Mouse (Mus musculus) left cerebral cortex, postnatal 36 days (tissue): ENCODE measurements around the gene Tac4. TPM values are rescaled to one million over a fixed set of nuclear protein-coding genes. Genes with fewer than 3 reads are reported as not detected.
A peak's percentile ranks its signal among the peaks of the same experiment; 100 is the strongest.

Source experiments
- DNase-seq, 2 experiments: peaks; one replicate each; pipeline ENCODE4 v3.0.0; 2021 to 2022; ENCODE audit warnings: low spot score in 2 of 2, mixed read lengths in 1 of 2
- intact Hi-C: fragments of 180-260 bp; cut with DNase I; formaldehyde crosslinking; loops from one replicate; pipeline ENCODE4 v1.15.1; 2025
- total RNA-seq, 2 experiments: library from RNA; stranded (reverse); gene quantifications; 2 replicates each; pipeline ENCODE4 v1.2.3; 2021

The Tac4 gene
- total RNA-seq, 2 experiments from 2014 or later = not detected

DNA sequence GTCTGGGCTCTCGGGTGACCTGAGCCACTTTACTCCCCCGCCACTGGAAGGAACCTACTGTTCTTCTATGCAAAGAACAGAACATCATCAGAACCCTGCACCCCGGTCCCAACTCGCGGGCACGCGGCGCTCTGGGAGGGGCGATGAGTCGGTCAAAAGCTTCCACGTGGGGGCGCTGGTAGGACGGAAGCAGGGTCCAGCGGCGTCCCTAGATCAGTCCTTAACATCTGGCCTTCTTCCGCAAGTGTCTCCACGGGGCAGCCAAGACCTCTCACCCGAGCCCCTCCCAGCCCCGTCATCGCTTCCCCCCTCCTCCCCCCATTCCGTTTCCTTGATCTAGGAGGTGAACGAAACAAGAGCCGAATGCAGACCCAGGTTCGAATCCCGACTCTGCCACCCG is 2.8 kb upstream of the Tac4 start:
- DNase-seq = peak; percentile 45 to 61
- intact Hi-C loops = loop anchor here (2.0 kb wide), 1 partner anchor 262 kb away; no protein-coding TSS in a partner anchor

DNA sequence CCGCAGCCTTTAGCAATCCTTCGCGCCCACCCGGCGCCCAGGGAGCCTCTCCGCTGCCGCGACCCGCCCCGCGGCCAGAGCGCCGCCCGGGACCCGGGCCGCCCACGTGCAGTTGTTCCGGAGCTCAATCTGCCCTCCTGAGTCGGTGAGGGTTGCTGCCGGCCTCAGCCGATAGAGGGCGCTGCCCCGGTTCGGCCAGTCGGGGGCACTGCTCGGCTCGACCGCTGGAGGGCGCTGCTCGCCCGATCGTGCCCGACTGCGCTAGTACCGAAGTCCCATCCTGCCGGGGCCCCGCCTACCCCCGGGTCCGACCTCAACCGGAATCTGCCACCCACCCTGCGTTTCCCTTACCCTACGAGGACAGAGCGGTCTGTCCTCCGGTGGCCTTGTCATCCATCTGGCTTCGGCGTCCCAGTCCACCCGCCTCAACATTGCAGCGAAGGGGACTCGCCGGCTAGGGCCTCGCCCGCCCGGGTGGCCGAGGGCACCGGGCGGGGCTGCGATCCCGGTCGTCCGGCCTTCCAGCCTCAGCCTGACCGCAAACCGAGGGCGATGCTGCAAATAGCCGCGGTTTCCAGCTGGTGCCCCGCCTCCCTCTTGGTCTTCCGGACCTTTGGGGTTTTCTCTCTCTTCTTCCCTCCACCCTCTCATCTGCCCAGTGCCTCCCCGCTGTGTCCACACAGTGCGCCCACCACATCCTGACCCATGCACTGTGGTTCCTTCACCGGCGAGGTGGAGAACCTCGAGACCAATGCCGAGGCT is 2.1 kb upstream of the Tac4 start:
- intact Hi-C loops = loop anchor here (2.0 kb wide), 1 partner anchor 262 kb away; no protein-coding TSS in a partner anchor
- peak; percentile 85 to 87 for DNase-seq

DNA sequence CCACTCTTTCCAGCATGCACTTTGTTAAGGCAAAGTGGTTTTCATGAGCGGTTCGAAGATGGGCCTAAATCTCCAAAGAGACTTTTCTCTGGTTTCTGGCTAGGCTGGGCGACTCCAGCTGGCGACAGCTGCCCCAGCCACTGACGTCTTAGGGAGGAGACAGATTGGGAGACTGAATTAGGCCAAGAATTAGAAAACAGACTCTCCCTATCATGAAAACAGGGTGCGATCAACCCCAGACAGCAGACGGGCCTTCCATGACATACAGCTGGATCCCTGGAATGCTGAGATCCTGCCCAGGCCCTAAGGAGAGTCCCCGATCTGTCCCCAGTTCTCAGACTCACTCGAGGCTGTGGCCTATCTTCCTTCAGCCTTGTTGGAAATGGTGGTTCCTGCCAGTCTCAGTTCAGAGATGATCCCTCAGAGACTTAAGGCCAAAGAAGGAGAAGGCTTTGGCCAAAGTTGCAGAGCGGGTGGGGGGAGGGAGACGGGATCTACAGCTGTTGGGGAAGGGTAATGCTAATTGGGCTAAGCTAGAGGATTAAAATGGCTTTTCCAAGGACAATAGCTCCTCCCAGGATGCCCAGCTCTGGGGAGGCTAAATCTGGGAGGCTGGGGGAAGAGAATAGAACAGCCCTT is 2.6 kb downstream of the Tac4 start:
- intact Hi-C loops = no loop called here
- DNase-seq = no peak

DNA sequence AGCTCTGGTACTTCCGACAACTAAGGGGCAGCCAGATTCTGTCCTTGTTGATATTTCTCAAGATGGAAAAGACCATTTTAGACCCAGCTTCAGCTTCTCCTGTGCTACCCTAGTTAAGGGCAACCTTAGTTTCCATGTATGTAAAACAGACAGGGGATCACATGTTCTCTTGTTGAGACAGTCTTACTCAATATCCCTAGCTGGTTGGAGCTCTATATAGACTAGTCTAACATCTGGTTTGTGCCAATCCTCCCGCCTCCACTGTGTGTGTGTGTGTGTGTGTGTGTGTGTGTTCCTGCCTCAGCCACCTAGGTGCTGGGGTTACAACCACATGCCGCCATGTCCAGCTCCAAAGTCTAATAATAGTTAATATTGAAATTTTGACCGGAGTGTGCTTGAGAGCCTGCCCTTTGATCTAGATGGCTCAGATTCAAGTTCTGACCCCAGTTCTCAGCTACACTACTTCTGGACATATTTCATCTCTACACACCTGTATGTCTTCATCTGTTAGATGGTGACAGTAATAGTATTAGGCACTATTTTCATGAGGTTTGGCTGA is 3.2 kb downstream of the Tac4 start:
- intact Hi-C loops = no loop called here
- no peak for DNase-seq

DNA sequence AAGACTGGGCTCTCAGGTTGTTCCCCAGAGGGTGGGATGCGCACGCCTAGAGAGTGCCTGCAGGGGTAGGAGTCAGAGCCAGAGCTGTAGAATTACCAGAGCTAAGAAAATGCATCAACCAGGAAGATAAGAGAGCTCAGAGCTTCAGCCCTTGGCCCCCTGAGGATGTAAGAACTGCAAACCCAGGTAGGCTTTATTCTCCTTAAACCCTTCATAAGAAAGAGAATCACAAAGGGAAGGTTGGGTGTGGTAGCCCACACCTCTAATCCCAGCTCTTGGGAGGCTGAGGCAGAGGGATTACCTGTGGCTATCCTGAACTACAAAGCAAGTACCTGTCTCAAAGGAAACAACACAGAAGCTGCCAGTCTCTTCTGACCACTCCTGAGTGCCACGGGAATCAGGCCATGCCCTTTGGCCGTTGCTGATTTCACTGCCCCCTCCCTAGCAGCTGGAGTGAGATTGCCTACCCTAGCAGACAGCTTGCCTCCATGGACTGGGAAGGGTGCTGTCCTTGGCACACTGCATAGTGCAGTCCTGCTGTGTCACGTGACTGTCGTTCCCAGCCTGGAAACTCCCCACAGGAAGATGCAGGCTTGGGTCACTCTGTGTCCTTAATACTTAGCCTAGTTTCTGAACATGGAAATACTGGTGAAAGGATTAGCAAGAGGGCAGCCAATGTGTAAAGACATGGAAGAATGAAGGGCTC is 5.4 kb downstream of the Tac4 start:
- no peak for DNase-seq
- intact Hi-C loops = no loop called here

DNA sequence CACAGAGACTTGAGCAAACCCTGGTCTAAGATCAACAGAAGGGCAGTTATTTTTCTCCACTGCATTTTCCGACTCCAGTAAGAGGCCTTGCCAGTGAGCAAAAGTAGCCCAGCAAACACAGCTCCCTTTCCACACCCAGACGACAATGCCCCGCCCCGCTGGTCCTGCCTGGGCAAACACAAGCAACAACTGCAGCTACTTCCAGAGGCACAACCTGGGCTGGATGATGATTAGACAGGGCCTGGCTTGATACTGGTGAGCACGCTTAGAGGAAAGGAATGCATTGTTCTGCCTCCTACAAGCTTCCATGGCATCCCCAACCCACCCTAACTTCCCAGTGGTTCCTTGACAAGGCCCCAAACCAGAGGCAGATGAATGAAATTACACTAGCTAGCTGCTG is 12.3 kb downstream of the Tac4 start:
- intact Hi-C loops = no loop called here
- no peak for DNase-seq

DNA sequence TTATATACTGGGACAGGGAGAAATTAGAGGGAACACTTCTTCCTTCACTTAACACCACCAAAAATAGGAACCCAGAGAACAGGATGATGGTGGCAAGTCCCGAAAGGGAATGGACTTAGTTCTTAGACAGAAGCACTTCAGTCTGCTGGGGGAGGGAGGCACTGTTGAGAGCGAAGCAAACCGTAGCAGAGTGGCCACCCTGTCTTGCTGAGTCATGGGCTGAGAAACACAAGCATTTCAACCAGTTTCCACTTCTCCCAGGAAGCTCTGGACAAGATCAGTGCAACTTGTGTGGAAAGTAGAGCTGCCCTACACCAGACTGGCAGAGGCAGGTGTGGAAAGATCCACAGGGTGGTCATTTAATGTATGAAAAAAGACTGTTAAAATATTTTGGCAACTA is 13.3 kb downstream of the Tac4 start:
- no peak for DNase-seq
- intact Hi-C loops = no loop called here

DNA sequence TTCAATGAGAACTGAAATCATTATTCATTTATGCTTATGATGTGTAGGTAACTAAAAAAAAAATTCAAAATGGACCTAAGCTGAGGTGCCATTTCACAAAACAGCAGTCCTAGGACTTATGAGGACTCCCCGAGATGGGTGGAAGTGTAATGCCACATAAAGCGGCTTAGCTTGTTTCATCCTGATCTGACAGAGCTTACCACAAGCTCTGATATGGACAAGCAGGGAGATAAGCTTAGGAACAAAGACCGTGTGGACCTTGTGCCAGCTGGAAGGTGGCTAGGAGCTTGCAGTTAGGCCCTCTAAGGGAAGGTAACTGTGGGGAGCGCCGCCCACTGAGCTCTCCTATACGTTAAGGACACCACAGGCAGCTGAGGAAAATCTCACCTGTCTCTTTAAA is 14.7 kb downstream of the Tac4 start:
- intact Hi-C loops = no loop called here
- DNase-seq = no peak

DNA sequence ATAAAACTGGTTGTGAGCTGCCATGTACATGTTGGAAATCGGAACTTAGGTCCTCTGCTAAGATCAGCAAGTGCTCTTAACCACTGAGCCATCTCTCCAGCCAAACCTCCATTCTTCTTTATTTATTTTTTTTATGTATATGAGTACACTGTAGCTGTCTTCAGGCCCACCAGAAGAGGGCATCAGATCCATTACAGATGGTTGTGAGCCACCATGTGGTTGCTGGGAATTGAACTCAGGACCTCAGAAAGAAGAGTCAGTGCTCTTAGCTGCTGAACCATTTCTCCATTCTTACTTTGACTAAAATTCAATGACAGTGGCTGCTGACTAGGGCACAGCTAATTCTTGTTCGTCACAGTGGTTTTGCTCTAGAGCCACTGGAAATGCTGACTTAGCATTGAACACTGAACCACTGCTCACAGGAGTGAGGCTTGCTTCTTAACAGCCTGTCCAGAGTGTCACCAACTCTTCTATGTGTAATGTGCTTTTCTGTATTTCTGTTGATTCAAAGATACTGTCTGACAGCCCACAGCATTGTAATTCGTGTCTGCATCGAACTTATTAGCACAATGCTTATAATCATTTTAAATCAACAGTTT is 17.8 kb downstream of the Tac4 start:
- intact Hi-C loops = no loop called here
- no peak for DNase-seq

DNA sequence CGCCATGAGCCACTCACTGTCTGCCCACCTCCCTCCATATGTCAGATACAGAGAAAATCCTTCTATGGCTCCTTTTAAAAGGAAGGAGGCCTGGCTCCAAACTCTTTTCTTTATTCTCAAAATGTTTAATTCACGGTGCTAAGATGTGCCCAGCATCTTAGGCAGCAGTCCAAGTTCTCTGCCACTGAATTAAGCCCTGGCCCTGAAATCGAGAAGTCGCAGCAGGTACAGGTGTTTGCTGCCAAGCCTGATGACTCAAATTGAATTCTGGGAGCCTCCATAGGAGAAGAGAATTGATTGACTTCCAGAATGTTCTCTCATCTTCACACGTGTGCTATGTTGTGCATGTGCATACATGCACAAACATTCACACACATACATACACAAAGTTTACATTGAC is 21.0 kb downstream of the Tac4 start:
- intact Hi-C loops = no loop called here
- no peak for DNase-seq

DNA sequence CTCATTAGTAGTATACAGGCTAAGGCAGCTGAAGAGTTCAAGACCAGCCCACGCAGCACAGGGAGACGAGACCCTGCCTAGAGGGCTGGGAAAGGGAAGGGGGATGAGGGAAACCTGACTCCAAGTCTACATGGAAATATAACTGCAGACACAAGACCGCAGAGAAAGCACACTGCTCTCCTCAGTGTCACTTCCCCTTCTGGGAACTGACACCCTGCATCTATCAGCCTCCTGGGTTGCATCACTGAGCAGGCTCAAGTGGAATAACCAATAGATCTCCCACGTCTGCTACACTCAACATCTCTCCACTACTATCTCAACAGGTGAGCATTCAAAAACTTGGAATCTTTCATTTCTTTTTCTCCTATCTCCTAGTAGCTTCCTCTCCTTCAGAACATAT is 30.7 kb downstream of the Tac4 start:
- intact Hi-C loops = no loop called here
- DNase-seq = no peak

DNA sequence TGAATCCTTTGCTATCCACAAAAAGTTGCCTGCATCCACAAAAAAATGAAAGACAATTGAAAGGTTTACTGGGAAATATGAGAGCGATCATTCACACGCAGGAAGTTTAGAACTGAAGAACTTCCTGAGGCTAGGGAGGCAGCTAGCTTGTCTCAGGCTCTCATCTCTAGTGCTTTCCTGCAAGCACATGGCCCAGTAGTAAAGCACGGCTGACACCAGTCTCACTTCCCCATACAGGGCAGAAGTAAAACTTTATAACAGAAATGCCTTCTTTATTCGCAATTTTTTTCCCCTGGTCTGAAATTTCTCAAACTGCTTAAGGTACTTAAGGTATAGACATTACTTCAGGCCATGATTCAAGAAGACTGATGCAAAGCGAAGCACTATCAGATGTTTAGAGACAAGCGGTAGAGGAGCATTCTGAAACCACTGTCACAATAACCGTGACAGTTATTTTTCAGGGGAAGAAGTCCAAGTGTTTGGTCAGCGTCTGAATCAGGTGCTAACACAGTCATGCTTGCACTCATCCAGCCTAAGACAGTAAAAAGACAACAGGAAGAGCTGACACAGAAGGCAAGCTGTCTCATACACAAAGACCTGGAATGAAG is 31.8 kb downstream of the Tac4 start:
- intact Hi-C loops = no loop called here

DNA sequence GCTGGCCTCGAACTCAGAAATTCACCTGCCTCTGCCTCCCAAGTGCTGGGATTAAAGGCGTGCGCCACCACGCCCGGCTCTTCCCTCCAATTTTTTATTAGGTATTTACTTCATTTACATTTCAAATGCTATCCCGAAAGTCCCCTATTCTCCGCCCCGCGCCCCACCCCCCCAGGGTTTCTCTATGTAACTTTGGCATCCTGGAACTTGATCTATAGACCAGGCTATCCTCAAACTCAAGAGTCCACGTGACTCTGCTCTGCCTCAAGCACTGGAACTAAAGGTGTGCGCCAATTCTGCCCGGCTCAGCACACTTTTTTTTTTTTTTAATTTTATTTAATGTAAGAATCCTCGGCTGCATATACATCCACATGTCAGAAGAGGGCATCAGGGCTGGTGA is 34.4 kb downstream of the Tac4 start:
- intact Hi-C loops = no loop called here

More for the DNA sequence above, 31.8 kb downstream of the Tac4 start:
- DNase-seq = no peak

DNA sequence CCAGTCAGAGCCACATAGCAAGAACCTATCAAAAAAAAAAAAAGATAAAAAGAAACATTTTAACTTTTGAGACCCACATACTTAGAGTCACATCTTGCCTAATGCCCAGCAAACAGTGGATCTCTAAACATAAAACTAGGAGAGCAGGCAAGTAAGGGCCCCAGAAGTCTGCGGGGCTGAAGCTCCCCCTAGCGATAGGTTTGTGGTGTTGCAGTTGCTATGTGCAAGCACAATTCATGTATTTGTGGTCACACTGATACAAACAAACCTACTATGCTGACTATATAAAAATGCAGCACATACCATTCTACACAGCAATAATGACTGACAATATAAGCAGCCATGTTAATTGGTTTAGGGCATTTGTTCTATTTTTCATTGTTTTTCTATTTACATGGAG is 36.8 kb downstream of the Tac4 start:
- DNase-seq = no peak

More for the DNA sequence above, 34.4 kb downstream of the Tac4 start:
- DNase-seq = no peak

DNA sequence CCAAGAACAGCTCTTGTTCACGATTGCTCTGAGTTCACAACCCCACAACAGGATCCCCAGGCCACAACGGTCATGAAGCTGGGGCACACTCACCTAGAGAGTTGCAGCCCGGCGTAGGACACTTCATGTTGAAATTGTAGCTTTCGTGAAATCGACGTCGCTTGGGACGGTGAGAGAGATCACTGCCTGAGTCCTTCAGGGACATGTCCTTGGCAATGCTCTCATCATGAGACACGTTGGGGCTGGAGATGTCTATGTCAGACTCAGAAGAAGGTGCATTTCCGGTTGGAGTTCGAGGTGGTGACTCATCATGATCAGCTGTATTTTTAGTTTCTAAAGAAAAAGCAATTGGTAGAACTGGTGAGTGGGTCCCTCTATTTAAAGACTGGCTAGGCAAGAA is 38.6 kb downstream of the Tac4 start:
- no peak for DNase-seq
- intact Hi-C loops = no loop called here

More for the DNA sequence above, 36.8 kb downstream of the Tac4 start:
- intact Hi-C loops = no loop called here

DNA sequence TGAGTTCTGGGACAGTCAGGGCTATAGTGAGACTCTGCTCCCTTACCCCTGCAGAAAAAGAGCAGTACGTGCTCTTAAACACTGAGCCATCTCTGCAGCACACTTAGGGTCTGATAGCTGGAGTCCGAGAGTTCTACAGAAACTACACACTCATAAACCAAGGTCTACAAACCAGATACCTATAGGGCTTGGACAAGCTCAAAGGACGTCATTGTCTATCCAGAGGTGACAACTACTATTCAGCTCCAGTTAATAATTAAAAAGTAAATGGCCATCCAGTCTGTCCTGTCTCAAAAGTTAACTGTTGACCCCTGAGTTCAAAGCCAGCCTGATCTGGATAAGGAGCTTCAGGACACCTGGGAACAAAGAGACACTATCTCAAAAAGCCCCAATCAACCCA is 40.4 kb downstream of the Tac4 start:
- intact Hi-C loops = no loop called here
- DNase-seq = no peak

DNA sequence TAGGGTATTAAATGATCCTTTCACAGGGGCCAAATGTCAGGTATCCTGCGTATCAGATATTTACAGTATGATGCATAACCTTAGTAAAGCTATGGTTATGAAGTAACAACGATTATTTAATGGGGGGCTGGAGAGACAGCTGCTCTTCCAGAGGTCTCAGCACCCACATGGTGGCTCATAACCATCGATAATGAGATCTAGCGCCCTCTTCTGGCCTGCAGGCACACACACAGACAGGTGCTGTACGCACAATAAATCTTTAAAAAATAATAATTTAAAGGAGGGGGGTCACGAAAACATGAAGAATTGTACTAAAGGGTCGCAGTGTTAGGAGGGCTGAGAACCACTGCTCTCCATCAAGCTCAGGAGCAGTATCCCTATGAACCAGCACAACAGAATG is 44.3 kb downstream of the Tac4 start:
- intact Hi-C loops = no loop called here
- DNase-seq = no peak

DNA sequence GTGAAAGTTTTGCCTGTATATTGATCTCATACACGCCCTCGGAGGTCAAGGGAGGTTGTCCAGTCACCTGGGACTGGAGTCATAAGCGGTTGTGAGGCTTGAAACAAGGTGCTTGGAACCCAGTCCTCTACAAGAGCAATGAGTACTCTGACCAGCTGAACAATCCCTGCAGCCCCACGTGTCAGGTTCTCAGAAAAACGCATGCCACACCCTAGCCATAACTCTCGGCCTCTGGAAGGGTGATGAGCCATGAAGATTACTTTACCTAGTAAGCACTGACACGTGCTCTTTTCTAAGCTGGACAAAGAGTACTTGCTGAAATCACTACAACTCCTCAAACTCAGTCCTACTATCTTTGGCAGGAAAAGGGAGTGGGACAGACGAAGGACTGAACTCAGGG is 46.2 kb downstream of the Tac4 start:
- intact Hi-C loops = no loop called here
- no peak for DNase-seq

DNA sequence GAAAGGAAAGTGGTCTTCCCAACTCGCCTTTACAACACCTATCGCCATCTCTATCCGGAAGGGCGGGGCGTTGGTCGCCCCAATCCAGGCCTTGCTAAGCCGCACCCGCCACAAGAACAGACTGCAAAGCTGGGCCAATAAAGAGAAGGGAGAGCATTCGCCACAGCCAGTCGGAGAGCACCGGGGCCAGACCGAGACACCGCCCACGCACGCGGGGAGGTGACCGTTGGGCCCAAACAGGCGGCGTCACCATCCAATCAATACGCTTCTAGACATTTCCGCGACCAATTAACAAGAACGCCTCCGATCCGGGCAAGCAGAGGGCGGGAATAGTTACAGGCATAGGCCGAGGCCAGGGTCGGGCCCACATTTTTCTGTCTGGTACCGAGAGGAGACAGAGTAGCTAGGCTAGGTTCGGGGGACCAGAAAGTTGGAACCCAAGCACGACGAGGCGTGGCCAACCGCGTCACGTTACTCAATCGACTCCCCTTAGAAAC is 48.2 kb downstream of the Tac4 start:
- DNase-seq = peak; percentile 97 to 98
- intact Hi-C loops = loop anchor here (1.0 to 5.0 kb wide), 3 partner anchors 27 to 213 kb away; partner anchors contain the start of gene Slc35b1
